Mouse (Mus musculus): ENCODE data around the gene Sike1.

Gene Sike1

GRCm38 (mm10) chr3:102995605-102996321 lies at the start of gene Sike1:
Gene Sike1 (plus strand): TSS chr3:102995708.
- peak; percentile 97 for DNase-seq

- no peak for DNase-seq
Measured at GRCm38 (mm10) chr3:102946312-102946711, 49.2 kb upstream of the Sike1 start.

- DNase-seq = no peak
Measured at GRCm38 (mm10) chr3:102946861-102947260, 48.6 kb upstream of the Sike1 start.

- no peak for DNase-seq
Measured at GRCm38 (mm10) chr3:102954476-102954875, 41.0 kb upstream of the Sike1 start.

GRCm38 (mm10) chr3:102955143-102955542 lies 40.4 kb upstream of the Sike1 start:
- no peak for DNase-seq

- DNase-seq = no peak
Measured at GRCm38 (mm10) chr3:102955596-102955995, 39.9 kb upstream of the Sike1 start.

GRCm38 (mm10) chr3:102964033-102964432 lies 31.5 kb upstream of the Sike1 start, which contains the start of gene Nr1h5:
Gene Nr1h5 (minus strand): TSS chr3:102964133.
- DNase-seq = no peak

- DNase-seq = no peak
Measured at GRCm38 (mm10) chr3:102970067-102970466, 25.4 kb upstream of the Sike1 start.

- DNase-seq = no peak
Measured at GRCm38 (mm10) chr3:102970508-102970907, 25.0 kb upstream of the Sike1 start.

GRCm38 (mm10) chr3:102976906-102977305 lies 18.6 kb upstream of the Sike1 start:
- DNase-seq = no peak

- no peak for DNase-seq
Measured at GRCm38 (mm10) chr3:102979550-102980348, 15.8 kb upstream of the Sike1 start.

- no peak for DNase-seq
Measured at GRCm38 (mm10) chr3:102980349-102980736, 15.2 kb upstream of the Sike1 start.

GRCm38 (mm10) chr3:102991041-102991440 lies 4.5 kb upstream of the Sike1 start:
- DNase-seq = no peak

GRCm38 (mm10) chr3:102992936-102993335 lies 2.6 kb upstream of the Sike1 start:
- no peak for DNase-seq

GRCm38 (mm10) chr3:102995233-102995604 lies 289 bp upstream of the Sike1 start:
- DNase-seq = no peak

- DNase-seq = no peak
Measured at GRCm38 (mm10) chr3:102997036-102997435, 1.5 kb downstream of the Sike1 start.

- no peak for DNase-seq
Measured at GRCm38 (mm10) chr3:102997591-102997990, 2.1 kb downstream of the Sike1 start.

- DNase-seq = no peak
Measured at GRCm38 (mm10) chr3:103001595-103001994, 6.1 kb downstream of the Sike1 start.

GRCm38 (mm10) chr3:103017350-103017749 lies 21.8 kb downstream of the Sike1 start:
- no peak for DNase-seq

GRCm38 (mm10) chr3:103019462-103019861 lies 24.0 kb downstream of the Sike1 start:
- DNase-seq = no peak

GRCm38 (mm10) chr3:103020249-103020942 lies 24.9 kb downstream of the Sike1 start, which contains the start of gene Csde1:
Gene Csde1 (plus strand): TSS chr3:103020426.
- DNase-seq = peak; percentile 97 to 99

- peak; percentile 88 to 95 for DNase-seq
Measured at GRCm38 (mm10) chr3:103020943-103021638, 25.6 kb downstream of the Sike1 start.

GRCm38 (mm10) chr3:103026174-103026573 lies 30.7 kb downstream of the Sike1 start:
- DNase-seq = no peak
